Mouse (Mus musculus) heart, adult 2 months (tissue): Measurements from ENCODE around the gene Crp. TPM values are rescaled to one million over a fixed set of nuclear protein-coding genes. Genes with fewer than 3 reads are reported as not detected.
A peak's percentile ranks its signal among the peaks of the same experiment; 100 is the strongest.

ENCODE experiments used
- DNase-seq, 2 experiments: peaks; one replicate each; pipeline ENCODE4 v3.0.0; 2021
- H3K27ac ChIP-seq: fragments of 200-600 bp; 2 replicates; pipeline ENCODE4 v1.8.1; 2022
- H3K27me3 ChIP-seq: fragments of 200-500 bp; 2 replicates; pipeline ENCODE4 v1.6.1; 2012; ENCODE audit warnings: mild to moderate bottlenecking, low read length, inconsistent platforms, mixed read lengths; ENCODE audit not compliant: control insufficient read depth, insufficient read depth
- H3K36me3 ChIP-seq: fragments of 200-500 bp; 2 replicates; pipeline ENCODE4 v1.6.1; 2012; ENCODE audit warnings: low read length, inconsistent platforms; ENCODE audit not compliant: control insufficient read depth, insufficient read depth
- H3K4me1 ChIP-seq: fragments of 200-500 bp; 2 replicates; pipeline ENCODE4 v1.6.1; 2011; ENCODE audit warnings: low read length; ENCODE audit not compliant: control insufficient read depth, insufficient read depth
- H3K4me3 ChIP-seq: fragments of 200-600 bp; 2 replicates; pipeline ENCODE4 v1.8.1; 2022
- H3K79me2 ChIP-seq: fragments of 200-500 bp; replicated peaks from 2 replicates; pipeline ENCODE4 v1.6.1; 2012; ENCODE audit warnings: mild to moderate bottlenecking, inconsistent platforms, low read length, moderate library complexity, mixed read lengths; ENCODE audit not compliant: control insufficient read depth, insufficient read depth
- H3K9ac ChIP-seq: fragments of 200-500 bp; 2 replicates; pipeline ENCODE4 v1.6.1; 2012; ENCODE audit warnings: low read depth, mild to moderate bottlenecking, control low read depth, inconsistent platforms, low read length, mixed read lengths
- CTCF ChIP-seq: fragments of 200-600 bp; IDR thresholded peaks from 2 replicates; pipeline ENCODE4 v1.8.1; 2022; ENCODE audit warnings: antibody characterized with exemption, mild to moderate bottlenecking, moderate library complexity
- EP300 ChIP-seq: fragments of 200-500 bp; IDR thresholded peaks from 2 replicates; pipeline ENCODE4 v1.6.1; 2011; ENCODE audit warnings: low read depth, low read length, control low read depth; ENCODE audit not compliant: insufficient read depth
- POLR2A ChIP-seq: fragments of 200-500 bp; IDR thresholded peaks from 2 replicates; pipeline ENCODE4 v1.6.1; 2011; ENCODE audit warnings: mild to moderate bottlenecking, low read depth, low read length, control low read depth; ENCODE audit not compliant: insufficient read depth
- WGBS: fragments of 180-500 bp; shearing (Covaris S2); methylation state at CpG from one replicate; pipeline ENCODE4 v1.1.7; 2018; 5-methylcytosine and 5-hydroxymethylcytosine counted together
- intact Hi-C: fragments of 180-260 bp; cut with DNase I; formaldehyde crosslinking; loops from one replicate; pipeline ENCODE4 v1.15.1; 2025
- polyA plus RNA-seq: library from polyadenylated mRNA; depleted of rRNA; stranded (reverse); fragments of >200 nt; gene quantifications from 2 replicates; pipeline ENCODE4 v1.2.3, GENCODE M21; 2012
- total RNA-seq, 2 experiments: library from RNA; stranded (reverse); gene quantifications; 2 replicates each; pipeline ENCODE4 v1.2.3; 2021

The Crp gene
- total and polyA plus RNA-seq, 3 experiments = not detected

DNA sequence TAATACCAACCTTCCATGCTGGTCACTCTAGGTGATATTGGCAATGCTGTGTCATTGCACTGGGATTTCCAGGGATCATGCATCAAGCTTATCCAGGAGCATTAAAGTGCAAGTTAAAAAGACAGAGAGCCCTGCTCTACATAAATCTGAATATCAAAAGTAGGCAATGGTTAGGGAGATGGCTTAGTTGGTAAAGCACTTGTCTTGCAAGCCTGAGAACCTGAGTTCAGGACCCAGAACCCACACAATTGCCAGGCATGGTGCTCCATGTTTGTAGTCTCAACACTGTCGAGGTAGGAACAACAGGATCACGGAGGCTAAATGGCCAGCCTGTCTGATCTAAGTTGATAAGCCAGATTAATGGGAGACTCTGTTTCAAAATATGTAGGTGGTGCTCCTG lies 3.5 kb downstream of the Crp start:
- intact Hi-C loops = no loop called here
- Histone ChIP-seq H3K27ac (no peak overlapping the region), H3K9ac (no peak overlapping the region), H3K4me3 (no peak overlapping the region), H3K36me3 (no peaks in the 10 kb centered on the region), H3K4me1 (no peaks in the 10 kb centered on the region), H3K79me2 (no peaks in the 10 kb centered on the region), H3K27me3 (no peaks in the 10 kb centered on the region)
- TF ChIP-seq EP300 (no peak), POLR2A (no peak), CTCF (no peak)
- WGBS = 86% methylated on average over 2 of the region's 2 CpGs
- DNase-seq = no peak

DNA sequence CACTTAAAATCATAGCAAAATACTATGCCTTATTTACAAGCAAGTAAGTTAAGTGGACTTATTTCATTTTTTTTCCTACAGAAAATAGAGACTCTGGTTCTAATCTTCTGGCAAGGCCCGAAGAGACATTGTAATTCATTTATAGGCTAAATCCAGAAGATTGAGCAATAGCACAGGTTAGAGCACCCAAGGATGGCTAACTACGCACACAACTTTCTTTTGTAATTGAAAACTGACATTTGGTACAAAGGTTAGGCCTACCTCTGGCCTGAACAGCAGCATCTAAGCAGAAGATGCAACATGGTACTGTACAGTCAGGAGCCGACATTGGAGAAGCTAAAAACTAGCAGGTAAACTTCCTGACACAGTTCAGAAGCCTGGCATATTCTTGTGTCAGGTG lies 4.0 kb downstream of the Crp start:
- Histone ChIP-seq H3K4me1 (no peaks in the 10 kb centered on the region), H3K79me2 (no peaks in the 10 kb centered on the region), H3K27ac (no peak overlapping the region), H3K9ac (no peak overlapping the region), H3K36me3 (no peaks in the 10 kb centered on the region), H3K27me3 (no peaks in the 10 kb centered on the region), H3K4me3 (no peak overlapping the region)
- no peak for TF ChIP-seq CTCF
- TF ChIP-seq POLR2A = no peak
- TF ChIP-seq EP300 = no peak
- DNase-seq = no peak
- 91% methylated on average over 3 of the region's 3 CpGs for WGBS
- intact Hi-C loops = no loop called here

DNA sequence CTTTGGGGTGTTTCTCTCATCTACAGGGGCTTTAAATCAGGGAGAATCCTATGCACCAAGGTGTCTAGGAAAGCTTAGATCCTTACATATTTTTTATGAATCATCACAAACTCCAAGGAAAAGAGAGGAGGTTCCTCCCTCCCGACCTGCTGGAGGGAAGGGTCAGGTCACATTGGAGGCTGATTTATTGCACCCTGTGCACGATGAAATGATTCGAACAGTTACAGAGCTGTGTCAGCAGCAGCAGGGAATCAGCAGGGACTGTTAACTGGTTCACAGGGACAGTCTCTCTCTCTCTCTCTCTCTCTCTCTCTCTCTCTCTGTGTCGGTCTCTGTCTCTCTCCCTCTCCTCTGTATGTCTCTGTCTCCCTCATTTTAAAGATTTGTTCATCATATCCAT lies 6.9 kb downstream of the Crp start:
- WGBS = 59% methylated on average over 4 of the region's 4 CpGs
- no peaks in the 10 kb centered on the region for H3K36me3 ChIP-seq

DNA sequence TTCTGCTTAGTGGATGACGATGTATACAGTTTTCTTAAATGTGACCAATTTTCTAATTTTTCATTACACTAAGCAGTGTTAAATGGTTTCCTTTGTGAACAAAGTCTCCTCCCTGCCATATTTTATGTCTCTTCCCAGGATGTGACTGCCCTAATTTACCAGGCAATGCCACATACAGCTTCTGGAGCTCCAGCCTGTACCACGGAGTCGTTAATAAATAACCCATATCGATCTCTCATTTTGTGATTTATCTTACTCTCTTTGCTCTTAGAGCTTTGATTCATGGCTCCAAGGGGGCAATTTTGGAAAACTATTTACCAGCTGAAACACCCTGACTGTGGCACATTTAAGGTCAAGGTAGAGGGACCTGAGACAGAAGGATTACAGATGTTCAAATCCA lies 8.4 kb downstream of the Crp start:
- H3K27ac ChIP-seq = no peak overlapping the region
- H3K4me3 ChIP-seq = no peak overlapping the region
- H3K36me3 ChIP-seq = no peaks in the 10 kb centered on the region
- TF ChIP-seq CTCF (no peak), POLR2A (no peak), EP300 (no peak)
- H3K27me3 ChIP-seq = no peaks in the 10 kb centered on the region
- DNase-seq = no peak
- WGBS = 94% methylated on average over 4 of the region's 4 CpGs
- no peak overlapping the region for H3K9ac ChIP-seq
- no peaks in the 10 kb centered on the region for H3K4me1 ChIP-seq
- intact Hi-C loops = no loop called here
- H3K79me2 ChIP-seq = no peaks in the 10 kb centered on the region

More for the DNA sequence above, 6.9 kb downstream of the Crp start:
- intact Hi-C loops = no loop called here
- Histone ChIP-seq H3K27me3 (no peaks in the 10 kb centered on the region), H3K9ac (no peak overlapping the region), H3K79me2 (no peaks in the 10 kb centered on the region), H3K4me1 (no peaks in the 10 kb centered on the region), H3K27ac (no peak overlapping the region), H3K4me3 (no peak overlapping the region)
- TF ChIP-seq POLR2A = no peak
- TF ChIP-seq CTCF = no peak
- no peak for TF ChIP-seq EP300
- no peak for DNase-seq

DNA sequence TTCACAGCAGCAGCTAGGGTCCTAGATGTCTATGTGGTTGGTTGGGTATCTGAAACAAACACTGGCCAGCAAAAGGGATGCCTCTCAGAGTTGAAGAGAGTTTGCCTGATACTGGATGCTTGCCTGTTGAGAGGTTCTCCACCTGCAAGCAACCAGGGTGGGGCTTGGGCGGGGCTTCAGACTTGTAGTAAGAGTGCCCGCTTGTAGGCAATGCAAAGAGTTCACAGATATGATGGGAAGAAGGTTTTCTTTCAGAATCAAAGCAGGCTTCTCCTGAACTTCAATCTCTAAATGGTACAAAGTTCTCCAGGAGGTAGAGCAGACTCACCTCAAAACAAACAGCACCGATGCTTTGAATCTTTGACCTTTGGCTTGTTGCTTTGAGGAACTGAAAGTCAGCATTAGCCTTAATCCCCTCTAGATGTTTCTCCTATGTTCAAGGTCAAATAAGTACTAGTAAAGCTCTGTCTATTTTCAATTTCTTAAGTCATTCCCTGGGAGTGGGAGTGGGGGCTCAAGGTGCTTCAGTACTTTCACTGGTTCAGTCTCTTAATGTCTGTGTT lies 12.0 kb downstream of the Crp start:
- Histone ChIP-seq H3K27ac (no peak overlapping the region), H3K36me3 (no peaks in the 10 kb centered on the region), H3K4me3 (no peak overlapping the region), H3K9ac (no peak overlapping the region), H3K4me1 (no peaks in the 10 kb centered on the region), H3K79me2 (no peaks in the 10 kb centered on the region), H3K27me3 (no peaks in the 10 kb centered on the region)
- TF ChIP-seq EP300 (no peak), POLR2A (no peak), CTCF (no peak)
- WGBS = 92% methylated on average over 3 of the region's 3 CpGs
- no peak for DNase-seq
- intact Hi-C loops = no loop called here

DNA sequence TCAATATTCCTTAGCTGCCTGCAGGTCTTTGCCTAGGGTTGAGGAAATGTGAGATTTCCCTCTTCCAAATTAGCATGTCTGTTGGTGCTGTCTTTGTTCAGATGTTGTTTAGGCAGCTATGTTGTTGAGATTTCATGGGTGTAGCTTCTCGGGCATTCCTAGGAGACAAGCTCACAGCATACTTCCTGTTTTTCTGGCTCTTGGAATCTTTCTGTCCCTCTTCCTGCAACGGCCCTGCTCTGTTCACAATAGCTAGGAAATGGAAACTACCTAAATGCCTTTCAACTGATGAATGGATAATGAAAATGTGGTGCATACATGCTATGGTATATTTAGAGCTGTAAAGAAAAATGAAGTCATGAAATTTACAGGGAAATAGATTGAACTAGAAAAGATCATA lies 13.5 kb downstream of the Crp start:
- H3K27ac ChIP-seq = peak overlapping the region; percentile 11; the same call in 1 of the 2 replicates
- no peak for DNase-seq
- no peak for TF ChIP-seq CTCF
- no peak for TF ChIP-seq EP300
- TF ChIP-seq POLR2A = no peak
- WGBS = 23% methylated on average over 2 of the region's 2 CpGs
- H3K4me3 ChIP-seq = no peak overlapping the region
- no peaks in the 10 kb centered on the region for H3K79me2 ChIP-seq
- H3K36me3 ChIP-seq = no peaks in the 10 kb centered on the region
- intact Hi-C loops = no loop called here
- H3K4me1 ChIP-seq = no peaks in the 10 kb centered on the region
- H3K9ac ChIP-seq = no peak overlapping the region
- H3K27me3 ChIP-seq = no peaks in the 10 kb centered on the region

DNA sequence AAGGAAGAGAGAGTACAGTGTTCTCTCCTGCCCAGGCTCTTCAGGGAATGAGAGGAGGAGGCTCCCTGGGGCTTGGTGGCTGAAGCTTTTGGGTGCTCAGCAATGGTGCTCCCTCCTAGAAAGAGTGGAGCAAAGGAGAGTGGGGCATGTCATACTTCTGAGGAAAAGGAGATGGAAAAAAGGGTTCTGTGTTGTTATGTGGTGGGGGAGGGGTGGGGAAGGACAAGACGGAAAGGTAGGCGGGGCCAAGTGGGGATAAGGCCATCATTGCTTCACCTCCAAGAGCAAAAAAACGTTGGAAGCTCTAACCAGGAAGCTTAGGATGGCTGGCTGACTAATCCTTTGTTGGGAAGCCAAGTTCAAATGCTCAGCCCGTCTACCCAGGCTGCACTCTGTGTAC lies 14.1 kb downstream of the Crp start:
- DNase-seq = no peak

More for the DNA sequence above, 14.1 kb downstream of the Crp start:
- H3K4me3 ChIP-seq = no peak overlapping the region
- peak overlapping the region; percentile 7; the same call in 1 of the 2 replicates for H3K27ac ChIP-seq
- no peak for TF ChIP-seq POLR2A
- TF ChIP-seq CTCF = no peak
- no peak for TF ChIP-seq EP300
- 39% methylated on average over 4 of the region's 4 CpGs for WGBS
- no peaks in the 10 kb centered on the region for H3K36me3 ChIP-seq
- no peaks in the 10 kb centered on the region for H3K27me3 ChIP-seq
- no peak overlapping the region for H3K9ac ChIP-seq
- no peaks in the 10 kb centered on the region for H3K79me2 ChIP-seq
- H3K4me1 ChIP-seq = no peaks in the 10 kb centered on the region
- intact Hi-C loops = no loop called here
